Mouse (Mus musculus) cerebellum, adult 11-12 months (tissue): ENCODE data around the gene Zyg11b.

Experiments
- DNase-seq: peaks from one replicate; pipeline ENCODE4 v3.0.0; 2022

Zyg11b gene

DNA sequence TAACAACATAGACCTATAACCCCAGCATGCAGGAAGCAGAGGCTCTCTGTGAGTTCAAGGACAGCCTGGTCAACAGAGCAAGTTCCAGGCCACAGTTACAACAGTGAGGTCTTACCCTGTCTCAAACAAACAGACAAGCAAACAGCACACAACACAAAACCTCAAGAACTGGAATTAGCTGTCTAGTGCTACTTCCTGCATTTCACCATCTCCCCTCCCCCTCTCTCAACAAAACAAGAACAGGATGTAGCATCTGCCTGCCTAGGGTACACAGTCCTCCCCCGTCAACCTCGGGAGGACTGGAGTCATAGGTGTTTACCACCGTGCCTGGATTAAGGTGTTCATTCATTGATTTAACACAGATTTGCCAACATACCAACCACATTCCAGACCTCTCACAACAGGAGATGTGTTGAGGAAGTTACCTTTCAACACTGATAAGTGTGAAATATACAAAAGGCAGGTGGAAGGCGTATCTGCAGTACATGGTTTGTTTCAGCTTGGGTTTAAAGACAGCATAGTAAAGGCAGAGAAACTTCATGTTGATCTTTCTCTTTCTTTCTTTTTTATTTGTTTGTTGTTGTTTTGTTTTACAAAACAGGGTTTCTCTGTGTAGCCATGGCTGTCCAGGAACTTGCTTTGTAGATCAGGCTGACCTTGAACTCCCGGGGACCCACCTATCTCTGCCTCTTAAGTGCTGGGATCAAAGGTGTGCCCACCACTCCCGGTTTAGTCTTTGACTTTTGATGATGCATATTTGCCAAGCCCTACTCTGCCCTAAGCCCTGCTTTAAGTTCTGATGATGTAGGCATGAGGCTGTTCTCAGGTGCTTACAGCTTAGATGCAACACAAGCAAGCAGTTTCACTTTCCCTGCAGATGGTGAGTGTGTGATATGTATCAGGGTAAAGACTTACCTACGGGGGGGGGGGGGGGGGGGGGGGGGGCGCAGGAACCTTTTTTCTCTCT is 18.0 kb upstream of the Zyg11b start:
- DNase-seq: no peak

DNA sequence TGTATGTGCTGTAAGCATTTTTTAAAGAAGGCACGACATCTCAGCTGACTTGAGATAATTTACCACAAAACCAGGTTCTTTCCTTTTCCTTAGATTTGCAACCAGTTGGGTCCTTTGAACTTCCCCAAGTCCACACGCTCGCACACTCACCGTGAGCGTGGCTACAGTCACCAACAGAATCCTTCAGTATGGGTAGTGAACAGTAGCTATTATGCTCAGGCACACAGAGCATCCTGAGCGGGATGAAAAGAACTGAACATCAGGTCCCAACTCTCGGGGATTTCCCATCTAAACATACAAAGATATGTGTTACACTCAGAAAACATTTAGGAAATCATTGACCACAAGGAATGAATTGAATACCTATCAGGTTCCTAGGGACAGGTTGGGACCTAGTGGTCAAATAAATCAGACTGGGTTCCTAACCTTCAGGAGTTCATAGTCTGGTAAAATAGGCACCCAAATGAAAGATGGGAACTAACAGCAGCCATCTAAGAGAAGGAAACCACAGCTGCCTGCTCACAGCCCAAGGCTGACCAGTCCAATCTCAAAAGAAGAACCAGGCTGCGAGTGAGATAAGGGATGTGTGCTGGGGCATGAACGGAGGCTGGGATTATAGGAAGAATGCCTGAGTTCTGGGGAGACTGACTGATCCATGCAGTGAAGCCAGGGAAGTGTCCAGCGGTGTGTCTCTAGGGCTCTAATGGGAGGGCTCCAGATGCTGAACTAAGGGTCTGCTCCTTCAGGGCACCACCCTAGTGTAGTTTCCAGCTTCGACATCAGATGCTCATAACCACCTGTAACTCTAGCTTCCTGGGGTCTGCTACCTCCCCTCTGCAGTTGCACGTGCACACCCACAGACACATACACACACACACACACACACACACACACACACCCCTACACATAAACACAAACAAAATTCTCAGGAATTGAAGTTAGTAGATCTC is 17.0 kb upstream of the Zyg11b start:
- no peak for DNase-seq

DNA sequence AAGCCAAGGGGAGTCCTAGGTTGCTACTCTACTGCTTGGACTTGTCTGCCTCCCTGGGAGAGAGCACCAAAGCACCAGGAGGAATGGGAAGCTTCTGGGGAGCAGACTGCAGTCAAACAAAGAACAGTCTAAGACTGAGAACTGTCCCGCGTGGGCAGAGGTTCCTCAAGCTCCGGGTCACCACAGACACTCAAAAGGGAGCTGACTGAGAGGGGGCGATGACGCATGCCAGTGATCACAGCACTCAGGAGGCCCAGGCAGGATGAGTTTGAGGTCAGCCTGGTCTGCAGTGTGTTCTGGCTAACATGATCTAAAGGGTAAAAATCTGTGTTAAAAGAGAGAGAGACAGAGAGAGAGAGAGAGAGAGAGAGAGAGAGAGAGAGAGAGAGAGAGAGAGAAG is 13.1 kb upstream of the Zyg11b start:
- no peak for DNase-seq

DNA sequence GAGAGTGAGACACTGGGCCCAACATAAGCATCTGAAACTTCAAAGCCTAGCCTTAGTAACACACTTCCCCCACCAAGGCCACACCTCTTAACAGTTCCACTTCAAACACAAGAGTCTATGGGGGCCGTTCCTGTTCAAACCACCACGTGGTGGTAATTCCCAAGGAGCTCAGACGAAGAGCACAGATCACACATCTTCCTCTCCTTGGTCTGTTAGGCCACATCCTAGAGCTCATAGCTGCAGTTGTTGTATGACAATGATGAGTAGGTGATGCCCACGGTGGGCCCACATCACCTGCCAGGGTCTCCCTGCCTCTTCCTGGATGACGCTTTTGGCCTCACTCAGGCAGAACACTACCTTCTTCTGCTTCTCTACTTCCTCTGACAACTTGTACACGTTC is 9.8 kb upstream of the Zyg11b start:
- DNase-seq: no peak

DNA sequence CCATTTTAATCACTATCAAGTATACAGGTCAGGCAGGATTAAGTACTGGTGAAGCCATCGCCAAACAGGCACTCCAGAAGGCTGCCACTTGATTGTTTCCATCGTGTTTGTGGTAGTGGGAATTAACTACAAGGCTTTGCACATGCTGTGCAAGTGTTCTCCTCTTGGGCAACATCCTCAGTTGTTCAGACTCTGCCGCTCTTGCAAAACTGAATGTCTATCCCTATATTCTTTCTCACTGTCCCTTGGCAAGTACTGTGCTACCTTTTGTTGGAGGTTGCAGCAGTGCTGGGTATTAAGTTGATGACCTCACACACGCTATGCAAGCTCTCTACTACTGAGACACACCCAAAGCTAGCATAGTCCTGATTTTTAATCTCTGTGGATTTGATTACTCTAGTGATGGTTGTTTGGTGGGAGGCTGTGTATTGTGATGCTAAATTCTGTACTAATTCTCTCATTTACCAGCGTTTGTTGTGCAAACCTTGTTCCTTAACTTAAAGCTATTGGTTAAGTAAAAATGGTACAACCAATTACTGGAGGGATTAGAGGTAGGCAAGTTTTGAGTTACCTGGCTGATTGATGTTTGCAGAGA is 1.5 kb upstream of the Zyg11b start:
- DNase-seq: no peak

DNA sequence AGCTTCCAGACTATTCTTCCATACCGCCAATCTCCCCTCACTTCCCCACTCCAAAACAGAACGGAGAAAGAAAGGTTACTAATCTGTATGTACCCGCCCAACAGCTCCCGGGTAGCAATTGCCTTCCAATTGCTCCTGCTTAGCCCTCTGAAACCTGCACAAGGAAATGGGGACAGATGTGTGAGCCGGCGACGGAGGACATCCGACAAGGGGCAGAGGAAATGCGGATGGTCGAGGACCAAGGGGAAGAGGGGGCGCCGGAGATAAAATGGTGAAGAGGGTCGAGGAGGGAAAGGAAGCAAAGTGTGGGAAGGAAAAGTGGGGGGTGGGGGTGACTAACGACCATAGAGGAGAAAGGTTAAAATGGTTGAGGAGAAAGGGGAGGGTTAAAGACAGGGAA is 630 bp downstream of the Zyg11b start:
- DNase-seq: no peak

DNA sequence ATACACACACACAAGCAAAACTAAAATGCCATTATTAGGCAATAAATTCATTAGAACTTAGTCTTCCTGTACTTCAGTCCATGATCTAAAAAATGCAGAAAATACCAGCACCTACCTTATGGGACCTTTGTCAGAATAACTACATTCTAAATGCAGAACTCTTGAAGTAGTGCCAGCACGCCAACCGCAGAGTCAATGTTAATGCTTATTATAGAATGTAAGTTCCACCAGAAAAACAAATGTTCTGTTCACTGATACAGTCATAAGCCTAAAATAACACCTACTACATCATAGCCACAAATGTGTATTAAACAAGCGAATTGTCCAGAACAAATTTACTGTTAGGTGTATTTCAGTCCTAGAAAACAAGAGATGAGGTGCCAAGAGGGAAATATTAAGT is 23.9 kb downstream of the Zyg11b start:
- DNase-seq: no peak

DNA sequence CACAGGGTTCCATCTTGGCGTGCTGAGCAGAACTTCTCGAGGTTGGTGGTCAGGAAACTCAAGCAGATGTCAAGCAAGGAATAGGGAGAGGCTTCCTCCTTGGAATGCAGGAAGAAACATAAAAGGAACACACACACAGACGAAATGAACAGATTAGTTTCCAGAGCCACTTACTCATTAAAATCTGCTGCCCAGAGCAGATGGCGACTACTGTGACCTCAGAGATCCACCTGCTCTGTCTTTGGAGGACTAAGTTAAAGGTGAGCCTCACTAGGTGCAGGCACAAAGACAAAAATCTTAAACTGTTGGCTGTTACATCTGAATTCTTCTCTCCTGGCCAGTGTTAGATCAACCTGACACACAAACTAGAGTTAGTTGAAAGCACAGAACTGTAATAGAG is 28.6 kb downstream of the Zyg11b start:
- peak; percentile 32 for DNase-seq

DNA sequence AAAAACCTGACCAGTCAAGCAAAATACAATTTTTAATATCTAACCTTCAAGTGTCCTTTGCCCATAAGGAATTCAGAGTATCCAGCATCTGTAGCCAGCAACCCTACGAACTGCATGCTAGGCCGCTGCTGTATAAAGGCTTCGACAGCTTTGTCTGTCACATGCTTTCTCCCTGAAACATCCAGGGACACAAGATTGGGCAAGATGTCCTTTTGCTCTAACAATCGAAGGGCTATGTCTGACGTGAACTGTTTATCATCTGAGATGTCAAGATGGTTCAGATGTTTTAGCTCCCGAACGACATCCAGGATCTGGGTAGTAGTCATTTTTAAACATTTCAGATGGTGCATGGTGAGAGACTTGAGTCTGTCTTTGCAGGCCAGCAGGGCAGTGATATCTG is 35.1 kb downstream of the Zyg11b start:
- no peak for DNase-seq

DNA sequence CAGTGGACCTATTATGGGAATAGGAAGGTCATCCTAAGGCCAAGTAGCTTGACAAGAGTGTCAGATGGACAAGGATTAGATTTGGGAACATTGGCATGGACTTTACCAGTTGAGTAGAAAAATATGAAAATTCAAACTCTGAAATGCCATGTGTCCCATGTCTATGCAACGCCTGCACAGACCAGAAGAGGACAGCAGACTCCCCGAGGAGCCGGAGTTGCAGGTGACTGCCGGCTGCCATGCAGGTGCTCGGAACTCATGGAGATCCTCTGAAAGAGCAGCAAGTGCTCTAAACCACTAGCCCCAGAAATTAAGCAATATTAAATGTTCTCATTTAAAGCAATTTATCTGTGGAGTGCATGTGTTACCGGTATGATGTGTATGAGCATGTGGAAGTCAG is 47.6 kb downstream of the Zyg11b start:
- no peak for DNase-seq

DNA sequence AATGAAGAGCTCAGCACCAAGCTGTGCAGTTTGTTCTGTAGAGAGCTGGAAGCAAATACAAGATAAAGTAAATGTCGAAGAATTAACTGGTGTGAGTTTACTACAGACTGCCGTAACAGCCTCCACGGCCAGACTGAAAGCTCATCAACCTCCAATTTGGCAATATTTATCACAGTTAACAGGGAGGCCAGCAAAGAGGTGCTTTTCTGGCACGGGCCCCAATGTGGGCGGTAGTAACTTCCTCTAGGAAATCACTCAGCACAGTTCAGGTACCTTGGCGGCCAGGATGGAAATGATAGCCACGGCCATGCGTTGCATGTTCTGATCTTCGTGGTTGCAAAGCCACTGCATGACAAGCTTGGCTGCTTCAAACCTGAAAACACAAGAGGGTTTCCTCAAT is 50.4 kb downstream of the Zyg11b start:
- no peak for DNase-seq

DNA sequence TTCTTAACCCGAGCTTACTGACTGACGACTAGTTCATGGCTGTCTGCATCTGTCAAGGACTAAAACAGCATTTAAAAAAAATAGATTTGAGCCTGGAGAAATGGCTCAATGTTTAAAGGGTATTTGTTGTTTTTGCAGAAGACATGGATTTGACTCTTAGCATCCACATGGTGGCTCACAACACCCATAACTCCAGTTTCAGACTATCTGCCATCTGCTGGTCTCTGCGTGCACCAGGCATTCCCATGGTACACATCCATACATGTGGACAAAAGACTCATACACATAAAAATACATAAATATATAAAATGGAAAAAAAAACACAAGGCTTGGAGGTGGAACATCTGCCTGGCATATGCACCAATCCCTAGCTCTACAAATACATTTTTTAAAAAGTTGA is 51.6 kb downstream of the Zyg11b start:
- DNase-seq: no peak

DNA sequence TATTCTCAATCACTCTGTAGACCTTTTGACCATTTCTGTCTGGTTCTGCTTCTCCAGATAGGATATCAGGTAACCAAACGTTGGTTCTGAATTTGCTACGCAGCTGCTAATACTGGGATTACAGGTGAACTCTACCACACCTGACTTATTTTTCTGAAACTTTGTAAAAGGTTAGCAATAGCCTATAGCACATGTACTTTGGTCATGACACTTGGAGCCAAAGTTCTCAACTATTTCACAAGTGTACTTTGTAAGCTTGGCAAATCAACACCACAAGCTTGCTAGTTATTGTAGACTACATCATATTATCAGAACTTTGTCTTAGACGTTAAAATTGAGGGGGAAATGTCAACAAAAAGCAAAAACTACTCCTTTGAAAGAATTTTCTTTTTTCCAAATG is 67.2 kb downstream of the Zyg11b start:
- DNase-seq: no peak

DNA sequence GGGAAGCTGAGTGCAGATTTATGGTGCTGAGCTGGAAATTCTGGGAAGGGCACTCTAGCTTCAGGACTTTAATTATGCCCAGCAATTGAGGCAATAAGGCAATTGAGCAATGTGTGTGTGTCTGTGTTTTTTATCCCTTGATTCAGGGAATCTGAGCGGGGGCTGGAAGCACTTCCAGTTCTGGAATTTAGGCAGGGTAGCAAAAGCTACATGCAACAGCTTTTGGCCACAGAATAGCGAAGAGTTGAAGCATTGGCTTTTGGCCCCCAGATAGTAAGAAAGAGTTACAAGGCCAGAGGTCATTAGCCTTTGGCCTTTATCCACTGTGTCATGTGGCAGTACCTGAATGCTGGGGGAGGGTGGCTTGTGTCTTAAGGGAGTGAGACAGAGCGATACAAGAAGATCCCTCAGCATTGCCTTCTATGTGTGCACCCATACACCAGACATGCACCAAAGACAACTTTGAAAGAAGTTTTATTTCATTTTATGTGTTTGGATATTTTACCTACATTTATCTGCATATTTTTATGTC is 75.5 kb downstream of the Zyg11b start:
- no peak for DNase-seq

DNA sequence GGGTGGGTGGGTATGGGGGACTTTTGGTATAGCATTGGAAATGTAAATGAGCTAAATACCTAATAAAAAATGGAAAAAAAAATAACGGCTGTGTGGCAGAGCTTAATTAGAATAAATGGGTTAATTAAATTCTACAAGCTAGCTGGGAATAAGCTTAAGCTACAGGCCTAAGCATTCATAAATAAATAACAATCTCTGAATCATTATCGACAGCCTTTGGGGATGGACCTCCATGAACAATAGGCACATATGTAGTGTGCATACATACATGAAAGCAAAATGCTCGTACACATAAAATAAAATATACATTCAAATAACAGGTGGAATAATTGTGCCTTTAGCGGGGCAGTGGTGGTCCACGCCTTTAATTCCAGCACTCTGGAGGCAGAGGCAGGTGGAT is 78.4 kb downstream of the Zyg11b start:
- no peak for DNase-seq

DNA sequence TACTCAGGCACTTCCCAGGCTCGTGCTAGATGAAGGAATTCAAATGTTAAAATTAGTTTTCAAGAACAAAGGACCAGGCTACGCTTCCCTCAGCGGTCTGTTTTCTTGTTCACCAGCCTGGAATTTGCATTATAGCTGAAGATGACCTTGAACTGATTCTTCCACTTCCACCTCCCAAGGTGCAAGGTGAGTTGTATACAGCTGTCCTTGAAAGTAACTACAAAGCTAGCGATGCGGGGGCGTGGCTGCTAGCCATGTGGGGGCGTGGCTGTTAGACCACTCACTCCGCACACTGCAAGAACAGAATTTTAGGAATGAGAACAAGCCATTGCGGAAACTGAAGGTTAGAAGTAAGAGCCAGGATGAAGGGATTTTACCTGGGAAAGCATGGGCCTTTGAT is 81.9 kb downstream of the Zyg11b start:
- DNase-seq: no peak

DNA sequence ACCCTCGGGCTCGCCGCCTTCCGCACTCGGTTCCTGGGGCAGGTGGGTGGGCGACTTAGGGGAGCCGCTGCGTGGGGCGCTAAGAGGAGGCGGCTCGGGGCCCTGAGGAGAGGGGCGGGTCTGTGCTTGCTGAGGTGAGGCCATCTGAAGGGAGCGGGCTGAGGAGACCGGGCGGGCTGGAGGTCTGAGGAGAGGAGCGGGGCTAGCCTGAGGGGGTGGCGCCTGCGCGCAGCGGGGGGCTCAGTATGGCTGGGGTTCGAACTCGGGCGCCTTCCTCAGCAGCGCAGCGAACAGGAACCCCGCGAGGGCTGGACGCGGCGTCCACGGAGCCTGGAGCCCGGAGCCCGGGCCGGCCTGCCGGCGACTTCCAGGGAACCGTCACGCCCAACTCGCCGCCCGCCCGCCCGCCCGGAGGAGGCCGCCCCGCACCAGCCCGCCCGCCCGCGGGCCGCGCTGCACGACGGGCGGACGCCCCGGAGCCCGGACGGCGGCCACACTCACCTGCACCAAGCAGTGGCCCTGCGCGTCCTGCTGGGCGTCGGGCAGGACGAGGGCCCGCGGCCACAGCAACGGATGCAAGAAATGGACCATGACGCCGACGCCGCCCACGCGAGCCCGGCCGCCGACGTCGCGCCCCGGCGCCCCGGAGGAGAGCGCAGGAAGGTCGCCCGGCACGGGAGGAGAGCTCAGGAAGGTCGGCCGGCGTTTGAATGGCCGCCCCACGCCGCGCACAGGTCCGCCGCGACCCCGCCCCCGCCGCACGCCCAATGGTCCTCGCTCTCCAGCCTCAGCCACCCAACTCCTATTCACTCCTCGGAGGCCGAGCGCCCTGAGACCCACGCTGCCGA is 83.3 kb downstream of the Zyg11b start, which contains the start of gene Zyg11a:
Gene Zyg11a, minus strand, starts transcription at position 717 of the 848 bp plus-strand sequence.
- no peak for DNase-seq

DNA sequence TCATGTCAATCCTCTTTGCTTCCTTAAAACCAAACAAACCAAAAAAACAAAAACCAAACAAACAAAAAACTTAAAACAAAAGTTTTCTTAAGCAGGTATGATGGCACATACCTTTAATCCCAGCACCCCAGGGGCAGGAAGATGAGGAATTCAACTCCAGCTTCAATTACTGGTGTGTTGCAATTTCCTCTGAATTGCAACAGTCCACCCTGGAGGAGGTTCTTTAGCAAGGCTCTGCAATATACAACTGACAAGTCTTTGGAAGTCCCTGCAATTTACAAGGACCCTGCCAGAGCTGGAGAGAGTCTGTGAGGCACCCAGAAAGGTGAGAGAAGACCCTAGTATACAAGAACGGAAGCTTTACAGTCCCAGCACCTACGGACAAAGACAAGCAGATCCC is 87.9 kb downstream of the Zyg11b start:
- no peak for DNase-seq

DNA sequence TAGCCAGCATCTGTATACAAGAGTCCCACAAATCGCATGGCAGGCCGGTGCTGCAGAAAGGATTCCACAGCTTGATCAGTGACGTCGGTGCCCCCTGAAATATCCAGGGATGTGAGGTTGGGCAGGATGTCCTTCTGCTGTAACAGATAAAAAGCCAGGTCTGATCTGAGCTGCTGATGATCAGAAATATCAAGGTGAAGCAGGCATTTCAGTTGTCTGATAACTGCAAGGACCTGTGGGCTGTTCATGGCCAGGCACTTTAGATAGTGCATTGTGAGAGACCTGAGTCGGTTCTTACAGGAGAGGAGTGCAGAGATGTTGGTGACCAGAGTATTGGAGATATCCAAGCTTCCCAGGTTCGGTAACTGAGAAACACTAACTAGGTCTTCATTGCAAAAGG is 96.3 kb downstream of the Zyg11b start:
- DNase-seq: no peak

DNA sequence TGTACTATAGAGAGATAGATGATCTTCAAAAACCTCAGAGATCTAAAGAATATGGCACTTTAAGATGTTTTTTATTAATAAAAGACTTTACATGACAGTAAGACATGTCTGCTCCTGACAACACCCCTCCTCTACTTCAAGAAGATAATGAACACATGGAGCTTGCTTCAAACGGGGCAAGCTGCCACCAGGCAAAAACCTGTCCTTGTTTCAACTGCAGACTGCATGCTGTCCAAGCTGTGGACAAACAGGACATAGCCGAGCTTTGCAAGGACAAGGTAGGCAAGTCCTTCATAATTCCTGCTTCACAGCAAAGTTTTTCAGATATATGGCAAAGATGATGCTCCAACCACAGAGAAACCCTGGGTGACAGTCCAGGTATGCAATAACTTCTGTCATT is 101.7 kb downstream of the Zyg11b start:
- peak; percentile 35 for DNase-seq

DNA sequence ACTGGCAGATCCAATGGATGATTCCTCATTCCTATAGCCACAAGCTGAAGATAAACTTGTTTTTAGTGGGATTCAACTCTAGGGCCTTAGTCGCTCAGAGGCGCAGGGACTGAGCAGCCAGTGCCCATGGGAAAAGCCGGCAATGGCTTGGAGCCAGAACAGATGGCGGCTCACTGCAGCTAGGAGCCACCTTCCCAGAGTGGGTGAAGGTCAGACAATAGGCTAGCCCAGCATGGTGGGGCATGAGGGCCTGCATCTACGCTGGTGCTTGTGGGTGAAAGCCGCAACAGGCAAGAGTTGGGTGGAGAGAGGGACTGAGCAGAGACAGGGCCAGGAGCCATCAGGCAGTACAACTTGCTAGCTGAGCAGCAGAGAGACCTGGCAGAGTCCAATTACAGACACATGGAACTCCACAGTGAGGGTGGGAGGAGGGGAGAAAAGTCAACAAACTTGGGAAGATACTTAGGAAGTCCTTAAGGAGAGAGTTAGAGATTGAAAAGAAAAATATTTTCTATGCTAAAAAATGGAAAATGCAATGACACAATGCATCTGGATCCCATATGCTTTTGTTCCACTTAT is 104.5 kb downstream of the Zyg11b start:
- peak; percentile 55 for DNase-seq
